Mouse (Mus musculus) embryonic facial prominence, embryonic 15.5 days (tissue): ENCODE measurements around the gene Slc22a16. TPM values are rescaled to one million over a fixed set of nuclear protein-coding genes. Genes with fewer than 3 reads are reported as not detected.
"Not testable (repeated sequence)": the region's sequence is repeated elsewhere in the genome, so short reads cannot be mapped to it uniquely, and the experiment has no call there.

Source experiments
- ATAC-seq: fragments of 200-750 bp; cut with Nextera tagmentation; 2 replicates; pipeline ENCODE4 v1.8.0; 2017; ENCODE audit warnings: low read depth, moderate TSS enrichment; ENCODE audit not compliant: insufficient number of reproducible peaks, low FRiP score, low TSS enrichment
- H3K27ac ChIP-seq: fragments of 300-500 bp; sonication (generic); replicated peaks from 2 replicates; pipeline ENCODE4 v1.5.1; 2015; ENCODE audit warnings: mild to moderate bottlenecking, inconsistent platforms
- H3K27me3 ChIP-seq: fragments of 300-500 bp; sonication (generic); 2 replicates; pipeline ENCODE4 v1.6.1; 2015; ENCODE audit warnings: inconsistent platforms
- H3K36me3 ChIP-seq: fragments of 300-500 bp; sonication (generic); 2 replicates; pipeline ENCODE4 v1.6.1; 2015; ENCODE audit warnings: mild to moderate bottlenecking, inconsistent platforms
- H3K4me1 ChIP-seq: fragments of 300-500 bp; sonication (generic); 2 replicates; pipeline ENCODE4 v1.6.1; 2015; ENCODE audit warnings: inconsistent platforms
- H3K4me2 ChIP-seq: fragments of 300-500 bp; sonication (generic); replicated peaks from 2 replicates; pipeline ENCODE4 v1.6.1; 2015; ENCODE audit warnings: mild to moderate bottlenecking, inconsistent platforms
- H3K4me3 ChIP-seq: fragments of 300-500 bp; sonication (generic); replicated peaks from 2 replicates; pipeline ENCODE4 v1.5.1; 2015; ENCODE audit warnings: mild to moderate bottlenecking, inconsistent platforms
- H3K9ac ChIP-seq: fragments of 300-500 bp; sonication (generic); 2 replicates; pipeline ENCODE4 v1.6.1; 2015; ENCODE audit warnings: inconsistent platforms
- H3K9me3 ChIP-seq: fragments of 300-500 bp; sonication (generic); replicated peaks from 2 replicates; pipeline ENCODE4 v1.6.1; 2016; ENCODE audit warnings: inconsistent platforms
- WGBS: fragments of 180-500 bp; shearing (Covaris S2); methylation state at CpG from one replicate; pipeline ENCODE4 v1.1.7; 2015; 5-methylcytosine and 5-hydroxymethylcytosine counted together
- polyA plus RNA-seq: library from polyadenylated mRNA; unstranded; fragments of >200 nt; fragmentation: Nextera tagmentation; extraction: Ambion mirVana; gene quantifications from 2 replicates; pipeline ENCODE4 v1.2.1, GENCODE M21; 2015

The Slc22a16 gene
- polyA plus RNA-seq, 1 experiment from 2014 or later, result not detected

DNA sequence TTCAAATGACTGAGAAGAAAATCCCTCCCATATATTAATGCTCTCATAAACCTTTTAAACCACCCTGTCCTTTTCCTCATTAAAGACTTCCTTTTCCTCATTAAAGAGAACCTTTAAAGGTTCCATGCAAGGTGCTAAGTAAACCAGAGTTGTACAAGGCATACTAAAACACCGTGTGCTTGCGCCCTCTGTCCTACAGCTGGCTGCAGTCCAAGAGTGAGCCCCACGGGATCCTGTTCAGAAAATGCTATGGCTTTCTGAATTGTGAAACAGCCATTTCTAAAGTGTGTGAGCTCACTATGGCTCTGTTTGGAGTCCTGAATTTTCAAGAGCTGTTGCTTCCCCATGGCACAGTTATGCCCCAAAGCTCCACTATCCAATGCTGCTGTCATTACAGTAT is 39.5 kb upstream of the Slc22a16 start:
- Histone ChIP-seq H3K9me3 (0 out of 2 replicates have a peak, but pooled peaks cover 5% of the 10 kb centered on the region), H3K9ac (no peak overlapping the region), H3K27ac (no peak overlapping the region), H3K27me3 (no peaks in the 10 kb centered on the region), H3K36me3 (no peaks in the 10 kb centered on the region), H3K4me3 (no peak overlapping the region), H3K4me2 (no peak overlapping the region), H3K4me1 (peaks cover 5% of the 10 kb centered on the region; the same call in 1 of the 2 replicates)
- ATAC-seq, result no peak
- WGBS, result 58% methylated on average over 3 of the region's 3 CpGs

DNA sequence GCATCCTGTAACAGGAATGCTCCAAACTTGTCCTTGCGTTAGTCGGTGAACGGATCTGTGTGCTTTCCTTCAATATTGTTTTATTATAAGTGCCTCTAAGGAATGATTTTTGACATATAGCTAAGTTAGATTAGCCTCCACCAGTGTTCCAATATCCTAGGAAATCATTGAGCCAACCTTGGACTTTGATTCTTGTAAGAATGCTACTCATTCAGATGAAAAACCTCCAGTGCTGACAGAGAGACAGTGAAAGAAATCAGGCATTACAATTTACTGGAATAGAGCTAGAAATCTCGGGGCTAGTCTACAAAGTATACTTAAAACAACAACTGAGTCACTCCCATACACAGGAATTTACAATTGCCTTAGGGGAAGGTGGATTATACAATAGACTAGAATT is 37.5 kb upstream of the Slc22a16 start:
- 90% methylated on average over 4 of the region's 4 CpGs for WGBS
- not testable (repeated sequence) for H3K4me3 ChIP-seq, H3K9ac ChIP-seq, H3K9me3 ChIP-seq, H3K36me3 ChIP-seq, H3K27me3 ChIP-seq, H3K27ac ChIP-seq, H3K4me2 ChIP-seq, ATAC-seq, H3K4me1 ChIP-seq

DNA sequence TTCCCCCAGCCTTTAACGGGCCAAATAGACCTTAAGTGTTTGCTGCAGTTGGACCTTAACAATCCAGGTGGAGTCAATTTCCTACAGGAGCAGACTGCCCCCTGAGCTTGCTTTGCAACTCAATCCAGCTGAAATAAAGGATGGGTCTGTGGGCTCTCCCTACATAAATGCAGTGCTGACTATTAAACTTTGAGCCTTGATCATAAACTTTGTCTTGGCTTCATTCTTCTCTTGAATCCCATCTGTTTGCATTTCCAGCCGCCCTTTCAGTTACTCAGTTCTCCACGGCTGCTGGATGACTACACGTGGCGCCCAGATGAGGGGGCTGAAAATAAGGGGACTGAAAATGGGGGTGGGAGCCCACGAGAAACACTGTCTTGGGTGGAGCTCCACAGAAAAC is 28.8 kb upstream of the Slc22a16 start:
- Histone ChIP-seq H3K27ac (no peak overlapping the region), H3K4me3 (no peak overlapping the region), H3K9me3 (no peaks in the 10 kb centered on the region), H3K4me1 (no peaks in the 10 kb centered on the region), H3K27me3 (no peaks in the 10 kb centered on the region), H3K9ac (no peak overlapping the region), H3K36me3 (no peaks in the 10 kb centered on the region), H3K4me2 (no peak overlapping the region)
- 37% methylated on average over 6 of the region's 6 CpGs for WGBS
- ATAC-seq, result no peak

DNA sequence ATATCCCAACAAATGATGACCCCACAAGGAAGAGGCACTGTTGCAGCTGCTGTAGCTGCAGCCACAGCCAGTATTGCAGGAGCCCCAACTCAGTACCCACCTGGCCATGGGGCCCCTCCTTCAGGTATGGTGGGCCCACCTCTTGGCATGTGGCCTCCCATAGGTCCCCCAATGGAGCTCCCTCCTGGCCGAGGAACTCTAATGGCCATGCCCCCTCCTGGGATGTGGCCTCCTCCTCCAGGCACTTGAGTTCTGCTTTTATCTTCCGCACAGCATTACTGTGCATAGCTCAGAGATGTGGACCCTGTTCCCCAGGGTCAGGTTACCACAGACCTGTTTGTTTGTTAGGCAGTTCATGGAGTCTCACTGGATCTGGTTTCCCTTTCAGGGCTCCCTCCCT is 20.8 kb upstream of the Slc22a16 start:
- H3K9me3 ChIP-seq, result no peaks in the 10 kb centered on the region
- no peak overlapping the region for H3K4me2 ChIP-seq
- 41% methylated on average over 2 of the region's 2 CpGs for WGBS
- no peak overlapping the region for H3K27ac ChIP-seq
- H3K9ac ChIP-seq, result no peak overlapping the region
- no peaks in the 10 kb centered on the region for H3K36me3 ChIP-seq
- no peak for ATAC-seq
- no peaks in the 10 kb centered on the region for H3K27me3 ChIP-seq
- H3K4me1 ChIP-seq, result no peaks in the 10 kb centered on the region
- H3K4me3 ChIP-seq, result no peak overlapping the region

GRCm38 (mm10) chr10:40551801-40552200 is 18.3 kb upstream of the Slc22a16 start:
- Histone ChIP-seq H3K4me2 (no peak overlapping the region), H3K4me3 (no peak overlapping the region), H3K36me3 (no peaks in the 10 kb centered on the region), H3K27ac (no peak overlapping the region), H3K9ac (no peak overlapping the region), H3K27me3 (no peaks in the 10 kb centered on the region), H3K9me3 (no peaks in the 10 kb centered on the region), H3K4me1 (no peaks in the 10 kb centered on the region)
- no peak for ATAC-seq
- whole genome bisulfite sequencing, result 30% methylated on average over 2 of the region's 2 CpGs

GRCm38 (mm10) chr10:40565695-40566094 is 4.4 kb upstream of the Slc22a16 start:
- not testable (repeated sequence) for H3K9ac ChIP-seq, H3K9me3 ChIP-seq, H3K4me2 ChIP-seq, H3K4me1 ChIP-seq, ATAC-seq, H3K4me3 ChIP-seq, H3K27me3 ChIP-seq, H3K27ac ChIP-seq, H3K36me3 ChIP-seq
- WGBS, result 94% methylated on average over 6 of the region's 6 CpGs

DNA sequence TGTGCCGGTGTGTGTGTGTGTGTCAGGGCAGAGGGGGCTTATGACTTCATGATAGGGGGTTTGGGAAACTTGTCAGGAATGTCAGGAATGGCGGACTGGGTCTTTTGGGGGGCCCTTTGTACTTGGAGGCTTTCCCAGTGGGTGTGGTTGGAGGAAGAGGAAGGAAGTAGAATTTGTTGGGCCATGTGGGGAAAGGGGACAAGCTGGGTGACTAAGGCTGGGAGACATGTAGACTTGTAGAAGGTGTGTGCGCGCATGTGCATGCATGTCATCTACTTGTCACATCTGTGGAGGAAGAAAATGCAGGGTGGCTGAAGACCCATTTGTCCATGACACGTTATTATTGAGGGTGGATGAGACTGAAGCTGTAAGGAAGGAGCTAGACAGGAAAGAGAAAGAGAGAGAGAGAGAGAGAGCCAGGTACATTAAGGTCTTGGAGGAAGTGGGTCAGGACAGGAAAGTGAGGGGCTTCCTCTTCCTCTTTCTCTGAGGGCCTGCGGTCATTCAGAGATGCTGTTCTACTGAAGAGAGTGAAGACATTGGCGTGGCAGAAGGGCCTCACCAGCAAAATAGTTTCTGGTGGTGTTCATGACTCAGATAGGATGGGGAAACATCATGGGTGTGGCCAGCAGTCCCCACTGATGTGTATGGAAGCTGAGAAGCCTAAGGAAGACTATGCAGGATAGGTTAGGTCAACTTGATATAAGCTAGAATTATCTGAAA is 5.9 kb downstream of the Slc22a16 start:
- Histone ChIP-seq H3K36me3 (no peaks in the 10 kb centered on the region), H3K9me3 (no peaks in the 10 kb centered on the region), H3K4me1 (no peaks in the 10 kb centered on the region), H3K9ac (no peak overlapping the region), H3K27me3 (no peaks in the 10 kb centered on the region), H3K27ac (no peak overlapping the region), H3K4me2 (no peak overlapping the region), H3K4me3 (no peak overlapping the region)
- no peak for ATAC-seq
- 87% methylated on average over 7 of the region's 7 CpGs for WGBS

DNA sequence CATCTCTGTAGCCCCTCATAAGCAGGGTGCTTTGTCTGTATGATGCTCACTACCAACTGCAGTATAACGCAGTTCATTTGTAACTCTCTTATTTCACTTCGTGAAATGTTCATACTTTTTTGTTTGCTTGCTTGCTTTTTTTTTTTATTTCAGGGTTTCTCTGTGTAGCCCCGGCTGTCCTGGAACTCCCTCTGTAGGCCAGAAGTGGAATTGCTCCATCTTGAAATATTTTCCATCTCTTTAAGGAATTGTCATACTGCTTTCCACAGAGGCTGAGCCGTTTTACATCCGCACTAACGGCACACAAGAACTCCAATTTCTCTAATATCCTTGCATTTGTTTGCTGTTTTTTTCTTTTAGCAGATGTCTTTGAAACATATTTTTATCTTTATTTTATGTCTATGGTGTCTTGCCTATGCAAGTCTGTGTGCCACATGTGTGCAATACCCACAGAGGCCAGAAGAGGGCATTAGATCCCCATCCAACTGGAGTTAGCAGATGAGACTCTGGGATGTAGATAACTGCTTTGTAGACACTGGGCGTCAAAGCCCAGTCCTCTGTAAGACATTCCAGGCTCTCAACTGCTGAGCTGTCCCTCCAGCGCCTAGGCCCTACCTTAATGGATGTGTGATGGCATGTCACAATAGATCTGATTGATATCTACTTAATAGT is 13.6 kb downstream of the Slc22a16 start:
- ATAC-seq, result no peak
- Histone ChIP-seq H3K4me3 (no peak overlapping the region), H3K4me2 (no peak overlapping the region), H3K9ac (no peak overlapping the region), H3K9me3 (no peaks in the 10 kb centered on the region), H3K27me3 (no peaks in the 10 kb centered on the region), H3K4me1 (no peaks in the 10 kb centered on the region), H3K27ac (no peak overlapping the region), H3K36me3 (no peaks in the 10 kb centered on the region)
- 71% methylated on average over 8 of the region's 8 CpGs for WGBS

GRCm38 (mm10) chr10:40592186-40592585 is 22.1 kb downstream of the Slc22a16 start:
- Histone ChIP-seq H3K9me3 (no peaks in the 10 kb centered on the region), H3K4me2 (no peak overlapping the region), H3K36me3 (no peaks in the 10 kb centered on the region), H3K9ac (no peak overlapping the region), H3K4me3 (no peak overlapping the region), H3K27me3 (no peaks in the 10 kb centered on the region), H3K27ac (no peak overlapping the region), H3K4me1 (no peaks in the 10 kb centered on the region)
- 62% methylated on average over 7 of the region's 7 CpGs for WGBS
- ATAC-seq, result no peak

- H3K9ac ChIP-seq, result no peak overlapping the region
- H3K4me1 ChIP-seq, result no peaks in the 10 kb centered on the region
- no peak for ATAC-seq
These were observed 27.0 kb downstream of the Slc22a16 start for GRCm38 (mm10) chr10:40597177-40597576.

GRCm38 (mm10) chr10:40604706-40605394 is 34.7 kb downstream of the Slc22a16 start:
- no peak overlapping the region for H3K9ac ChIP-seq
- H3K27me3 ChIP-seq, result no peaks in the 10 kb centered on the region
- no peak overlapping the region for H3K4me3 ChIP-seq
- ATAC-seq, result no peak
- no peaks in the 10 kb centered on the region for H3K9me3 ChIP-seq
- no peak overlapping the region for H3K27ac ChIP-seq
- H3K4me1 ChIP-seq, result no peaks in the 10 kb centered on the region
- H3K4me2 ChIP-seq, result no peak overlapping the region
- H3K36me3 ChIP-seq, result no peaks in the 10 kb centered on the region
- 43% methylated on average over 6 of the region's 6 CpGs for WGBS

More at GRCm38 (mm10) chr10:40597177-40597576, 27.0 kb downstream of the Slc22a16 start:
- Histone ChIP-seq H3K4me3 (no peak overlapping the region), H3K27ac (no peak overlapping the region), H3K36me3 (no peaks in the 10 kb centered on the region), H3K9me3 (no peaks in the 10 kb centered on the region), H3K27me3 (no peaks in the 10 kb centered on the region), H3K4me2 (no peak overlapping the region)
- 89% methylated on average over 3 of the region's 3 CpGs for WGBS
